Mouse (Mus musculus): Measurements from ENCODE around the gene Rpl27. TPM values are rescaled to one million over a fixed set of nuclear protein-coding genes. Genes with fewer than 3 reads are reported as not detected.
A peak's percentile ranks its signal among the peaks of the same experiment; 100 is the strongest.

Gene Rpl27
- 396 and 448 TPM in 2 replicates for polyA plus RNA-seq (2015; fragmentation: Nextera tagmentation; extraction: Ambion mirVana)

DNA sequence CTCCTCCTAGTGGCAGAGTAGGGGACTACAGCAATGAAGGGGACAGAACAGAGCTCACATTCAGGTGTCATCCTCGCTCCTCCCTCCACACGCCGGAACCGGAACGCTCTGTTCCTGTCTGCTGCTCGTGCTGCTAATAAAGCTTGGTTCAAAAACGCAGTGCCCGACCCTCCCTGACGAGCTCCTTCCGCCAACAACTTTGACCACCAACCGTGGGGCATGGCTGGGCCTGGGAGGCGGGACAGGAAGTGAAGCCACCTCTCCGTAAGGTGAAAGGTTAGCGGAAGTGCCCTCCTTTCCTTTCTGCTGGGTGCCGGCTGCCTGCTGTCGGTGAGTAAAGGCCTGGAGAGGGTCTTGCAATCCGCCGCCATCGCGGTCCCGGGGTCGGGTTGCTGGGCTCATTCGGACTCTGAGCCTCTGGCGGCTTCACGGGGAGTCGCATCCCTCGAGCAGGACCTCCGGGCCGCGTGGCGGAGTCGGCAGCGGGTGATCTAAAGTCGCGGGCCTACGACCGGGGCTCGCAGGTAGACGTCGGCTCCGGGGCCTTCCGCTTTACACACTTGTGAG is at the start of gene Rpl27:
Rpl27 (plus strand) TSS at position 172 of the 567 bp plus-strand sequence.
- DNase-seq (ENCODE audit: low spot score) (peak; percentile 100), ATAC-seq (replicated peaks; ENCODE audit: low FRiP score, low read depth) (peak; percentile 98)
- Histone ChIP-seq H3K4me2 (ENCODE audit: low read length) (peak within 1 kb of the TSS; percentile 87), H3K9me3 (replicated peaks; ENCODE audit: low read length) (no peaks in the 10 kb centered on the region), H3K9ac (ENCODE audit: low read depth, low read length) (peak within 1 kb of the TSS; percentile 95), H3K27ac (peak within 1 kb of the TSS; percentile 92), H3K27me3 (ENCODE audit: insufficient read depth, low read length) (no peaks in the 10 kb centered on the region), H3K36me3 (ENCODE audit: insufficient read depth, low read length) (peaks cover 17% of the 10 kb centered on the region), H3K4me1 (replicated peaks; ENCODE audit: insufficient read depth, low read length) (peaks cover 3% of the 10 kb centered on the region; the same call in 1 of the 2 replicates), H3K4me3 (replicated peaks; ENCODE audit: low read depth, low read length) (peak within 1 kb of the TSS; percentile 87)
- peak; percentile 85; the same call in 1 of the 2 replicates for TF ChIP-seq CTCF (IDR thresholded peaks at IDR 0.05; ENCODE audit: low read depth)
- under 1% methylated on average over 42 of the region's 42 CpGs for WGBS

DNA sequence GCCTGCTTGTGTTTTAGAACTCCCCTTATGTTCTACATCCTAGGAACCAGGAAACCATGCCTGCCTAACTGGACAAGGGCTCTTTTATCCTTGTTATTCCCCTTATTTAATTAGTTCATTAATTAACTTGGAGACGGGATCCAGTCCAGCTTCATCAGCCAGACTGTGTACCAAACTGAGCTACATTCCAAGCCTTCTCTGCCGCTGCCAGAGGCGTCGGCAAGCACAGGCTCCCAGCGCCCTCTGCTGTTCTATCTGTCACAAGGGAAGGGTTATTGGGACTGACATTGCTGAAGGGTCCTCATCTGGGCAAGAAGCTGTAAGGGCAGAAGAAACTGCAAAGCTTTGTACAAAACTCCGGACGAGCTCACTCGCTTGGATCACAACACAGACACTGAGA is 47.0 kb upstream of the Rpl27 start:
- WGBS = 0% methylated on average over 8 of the region's 8 CpGs
- H3K27me3 ChIP-seq (ENCODE audit: insufficient read depth, low read length) = no peaks in the 10 kb centered on the region
- H3K9ac ChIP-seq (ENCODE audit: low read depth, low read length) = no peak overlapping the region
- TF ChIP-seq CTCF (IDR thresholded peaks at IDR 0.05; ENCODE audit: low read depth) = peak; percentile 99
- no peaks in the 10 kb centered on the region for H3K36me3 ChIP-seq (ENCODE audit: insufficient read depth, low read length)
- H3K9me3 ChIP-seq (replicated peaks; ENCODE audit: low read length) = no peaks in the 10 kb centered on the region
- ATAC-seq (replicated peaks; ENCODE audit: low FRiP score, low read depth) = peak; percentile 49; the same call in 1 of the 2 replicates
- H3K4me1 ChIP-seq (replicated peaks; ENCODE audit: insufficient read depth, low read length) = no peaks in the 10 kb centered on the region
- H3K27ac ChIP-seq = no peak overlapping the region
- H3K4me2 ChIP-seq (ENCODE audit: low read length) = no peak overlapping the region
- H3K4me3 ChIP-seq (replicated peaks; ENCODE audit: low read depth, low read length) = no peak overlapping the region
- peak; percentile 96 for DNase-seq (ENCODE audit: low spot score)

DNA sequence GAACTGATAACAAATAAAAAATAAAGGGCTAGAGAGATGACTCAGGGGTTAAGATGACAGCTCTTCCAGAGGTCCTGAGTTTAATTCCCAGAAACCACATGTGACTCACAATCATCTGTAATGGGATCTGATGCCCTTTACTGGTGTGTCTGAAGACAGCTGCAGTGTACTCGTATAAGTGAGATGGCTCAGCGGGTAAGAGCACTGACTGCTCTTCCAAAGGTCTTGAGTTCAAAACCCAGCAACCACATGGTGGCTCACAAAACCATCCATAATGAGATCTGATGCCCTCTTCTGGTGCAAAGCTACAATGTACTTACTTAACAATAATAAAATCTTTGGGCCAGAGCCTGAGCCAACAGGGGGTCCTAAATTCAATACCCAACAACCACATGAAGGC is 26.8 kb upstream of the Rpl27 start:
- Histone ChIP-seq H3K9ac (ENCODE audit: low read depth, low read length) (no peak overlapping the region), H3K27ac (no peak overlapping the region), H3K4me2 (ENCODE audit: low read length) (no peak overlapping the region), H3K27me3 (ENCODE audit: insufficient read depth, low read length) (no peaks in the 10 kb centered on the region), H3K9me3 (replicated peaks; ENCODE audit: low read length) (no peaks in the 10 kb centered on the region), H3K36me3 (ENCODE audit: insufficient read depth, low read length) (peaks cover 28% of the 10 kb centered on the region), H3K4me3 (replicated peaks; ENCODE audit: low read depth, low read length) (no peak overlapping the region), H3K4me1 (replicated peaks; ENCODE audit: insufficient read depth, low read length) (no peaks in the 10 kb centered on the region)
- DNase-seq (ENCODE audit: low spot score) (peak; percentile 22), ATAC-seq (replicated peaks; ENCODE audit: low FRiP score, low read depth) (no peak)
- peak; percentile 34 for TF ChIP-seq CTCF (IDR thresholded peaks at IDR 0.05; ENCODE audit: low read depth)
- 79% methylated on average over 2 of the region's 2 CpGs for WGBS

DNA sequence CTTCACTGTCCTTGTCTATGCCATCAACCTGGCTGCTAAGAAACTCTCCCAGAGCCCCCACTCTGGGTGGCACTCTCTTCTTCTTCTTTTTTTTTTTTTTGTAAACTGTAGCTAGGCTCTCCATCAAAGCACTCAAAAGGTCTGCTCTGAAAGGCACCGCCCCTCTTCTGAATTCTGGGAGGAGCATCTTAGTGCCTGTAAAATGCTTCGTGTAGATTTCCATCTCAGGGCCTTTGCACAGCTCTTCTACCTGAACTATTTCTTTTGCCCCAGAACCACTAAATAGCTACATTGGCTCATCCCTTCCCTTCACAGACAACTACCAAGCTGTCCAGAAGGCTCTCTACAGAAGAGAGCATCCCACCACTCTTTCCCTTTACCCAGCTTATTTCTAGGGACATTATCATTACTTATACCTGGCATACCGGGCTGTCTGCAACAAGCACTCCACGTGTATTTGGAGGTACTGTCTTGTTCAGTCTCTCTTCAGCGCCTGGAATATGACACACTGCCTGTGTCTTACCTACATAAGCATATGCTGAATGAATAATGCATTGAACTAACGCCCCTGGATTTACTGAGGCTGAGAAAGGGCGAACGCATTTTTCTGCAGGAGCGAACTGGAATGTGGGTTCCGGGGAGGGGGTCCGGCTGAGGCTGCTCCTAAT is 25.5 kb upstream of the Rpl27 start:
- H3K36me3 ChIP-seq (ENCODE audit: insufficient read depth, low read length) = peaks cover 16% of the 10 kb centered on the region; the same call in 1 of the 2 replicates
- ATAC-seq (replicated peaks; ENCODE audit: low FRiP score, low read depth) (peak; percentile 5; the same call in 1 of the 2 replicates), DNase-seq (ENCODE audit: low spot score) (peak; percentile 7)
- no peaks in the 10 kb centered on the region for H3K9me3 ChIP-seq (replicated peaks; ENCODE audit: low read length)
- H3K27ac ChIP-seq = peak overlapping the region; percentile 83
- no peak for TF ChIP-seq CTCF (IDR thresholded peaks at IDR 0.05; ENCODE audit: low read depth)
- H3K4me3 ChIP-seq (replicated peaks; ENCODE audit: low read depth, low read length) = peak overlapping the region; percentile 87
- WGBS = 2% methylated on average over 11 of the region's 11 CpGs
- H3K4me1 ChIP-seq (replicated peaks; ENCODE audit: insufficient read depth, low read length) = no peaks in the 10 kb centered on the region
- no peaks in the 10 kb centered on the region for H3K27me3 ChIP-seq (ENCODE audit: insufficient read depth, low read length)
- H3K9ac ChIP-seq (ENCODE audit: low read depth, low read length) = peak overlapping the region; percentile 88
- H3K4me2 ChIP-seq (ENCODE audit: low read length) = peak overlapping the region; percentile 83

DNA sequence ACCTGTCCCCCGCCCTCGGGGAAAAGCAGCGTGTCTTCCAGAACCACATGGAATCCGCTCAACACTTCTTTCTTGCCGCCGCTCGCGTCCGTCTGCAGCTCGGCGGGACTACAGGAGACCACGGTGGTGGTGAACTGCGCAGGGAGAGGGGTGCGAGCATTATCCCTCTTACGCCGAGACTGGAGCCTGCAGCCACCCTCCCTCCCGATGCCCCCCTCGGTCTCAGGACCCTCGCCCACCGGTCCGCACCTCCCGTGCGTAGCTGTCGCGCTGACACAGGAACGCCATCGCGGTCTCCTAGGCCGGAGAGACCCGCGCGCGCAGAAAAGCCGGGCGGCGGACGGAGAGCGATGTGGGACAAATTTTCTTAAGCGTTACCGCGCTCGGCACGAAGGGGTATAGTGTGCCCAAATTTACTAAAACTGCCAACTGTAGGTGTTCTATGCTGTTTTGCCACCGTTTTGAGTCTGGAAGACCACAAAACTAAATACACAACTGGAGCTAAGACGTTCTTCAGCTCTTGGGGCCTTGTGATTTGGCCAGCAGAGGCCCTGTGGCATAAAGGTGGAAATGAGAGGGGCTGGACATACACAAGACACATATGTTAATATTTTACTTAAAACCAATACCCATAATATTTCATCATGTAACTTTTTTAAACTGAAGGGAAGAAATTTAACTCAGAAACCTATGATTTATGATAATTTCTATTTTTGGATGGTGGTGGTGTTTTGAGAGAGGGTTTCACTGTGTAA is 24.8 kb upstream of the Rpl27 start, which contains the start of gene Aarsd1:
Aarsd1 (minus strand) TSS at position 515 of the 755 bp plus-strand sequence.
- peak within 1 kb of the TSS; percentile 83 for H3K4me2 ChIP-seq (ENCODE audit: low read length)
- peaks cover 10% of the 10 kb centered on the region; the same call in 1 of the 2 replicates for H3K36me3 ChIP-seq (ENCODE audit: insufficient read depth, low read length)
- no peaks in the 10 kb centered on the region for H3K27me3 ChIP-seq (ENCODE audit: insufficient read depth, low read length)
- under 1% methylated on average over 45 of the region's 45 CpGs for WGBS
- ATAC-seq (replicated peaks; ENCODE audit: low FRiP score, low read depth) (peak; percentile 56), DNase-seq (ENCODE audit: low spot score) (peak; percentile 81)
- H3K27ac ChIP-seq = peak within 1 kb of the TSS; percentile 83
- peak within 1 kb of the TSS; percentile 88 for H3K9ac ChIP-seq (ENCODE audit: low read depth, low read length)
- peak within 1 kb of the TSS; percentile 87 for H3K4me3 ChIP-seq (replicated peaks; ENCODE audit: low read depth, low read length)
- H3K4me1 ChIP-seq (replicated peaks; ENCODE audit: insufficient read depth, low read length) = no peaks in the 10 kb centered on the region
- H3K9me3 ChIP-seq (replicated peaks; ENCODE audit: low read length) = no peaks in the 10 kb centered on the region
- TF ChIP-seq CTCF (IDR thresholded peaks at IDR 0.05; ENCODE audit: low read depth) = no peak

DNA sequence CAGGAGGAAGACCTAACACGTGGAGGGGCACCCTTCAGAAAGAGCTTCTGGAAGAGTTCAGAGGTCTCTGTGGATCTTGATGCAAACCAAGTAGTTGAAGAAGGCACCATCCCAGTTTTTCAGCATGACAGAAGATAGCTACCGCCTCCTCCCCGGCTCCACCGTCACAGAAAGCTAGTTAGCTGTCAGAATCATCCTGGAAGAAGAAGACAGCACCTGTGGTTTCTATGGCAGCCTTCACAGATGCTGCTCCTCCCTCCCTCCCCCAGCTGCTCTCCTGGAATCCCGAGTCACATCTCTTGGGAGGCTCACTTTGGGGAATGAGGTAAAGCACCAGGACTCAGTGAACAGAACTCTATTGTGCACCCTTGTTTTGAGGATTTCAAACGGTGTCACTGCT is 23.1 kb upstream of the Rpl27 start:
- DNase-seq (ENCODE audit: low spot score) = no peak
- Histone ChIP-seq H3K27me3 (ENCODE audit: insufficient read depth, low read length) (no peaks in the 10 kb centered on the region), H3K9me3 (replicated peaks; ENCODE audit: low read length) (no peaks in the 10 kb centered on the region), H3K4me3 (replicated peaks; ENCODE audit: low read depth, low read length) (no peak overlapping the region), H3K4me2 (ENCODE audit: low read length) (no peak overlapping the region), H3K36me3 (ENCODE audit: insufficient read depth, low read length) (no peaks in the 10 kb centered on the region), H3K9ac (ENCODE audit: low read depth, low read length) (no peak overlapping the region), H3K27ac (no peak overlapping the region), H3K4me1 (replicated peaks; ENCODE audit: insufficient read depth, low read length) (peaks cover 7% of the 10 kb centered on the region; the same call in 1 of the 2 replicates)
- no peak for TF ChIP-seq CTCF (IDR thresholded peaks at IDR 0.05; ENCODE audit: low read depth)
- ATAC-seq (replicated peaks; ENCODE audit: low FRiP score, low read depth) = no peak
- 59% methylated on average over 6 of the region's 6 CpGs for WGBS

Data from kidney, postnatal 0 days (tissue).